Mouse (Mus musculus) fat pad, adult 2 months (tissue): Measurements from ENCODE around the gene Wdr31.

Source experiments
- DNase-seq: peaks from one replicate; pipeline ENCODE4 v3.0.0-alpha.2; 2011; ENCODE audit warnings: low read depth, low spot score; ENCODE audit errors: extremely low read depth

The Wdr31 gene

GRCm38 (mm10) chr4:62470598-62471051, at the start of gene Wdr31:
Gene Wdr31, minus strand, starts transcription at chr4:62470896.
- no peak for DNase-seq

GRCm38 (mm10) chr4:62519849-62520233, 49.1 kb upstream of the Wdr31 start, which contains the start of gene Alad:
Gene Alad, minus strand, starts transcription at chr4:62519918.
- no peak for DNase-seq

- DNase-seq: no peak
These were observed 48.6 kb upstream of the Wdr31 start for GRCm38 (mm10) chr4:62519122-62519848.

GRCm38 (mm10) chr4:62518416-62519121, 47.9 kb upstream of the Wdr31 start:
- DNase-seq: no peak

GRCm38 (mm10) chr4:62517538-62518415, 47.1 kb upstream of the Wdr31 start:
- no peak for DNase-seq

- DNase-seq: no peak
These were observed 46.4 kb upstream of the Wdr31 start for GRCm38 (mm10) chr4:62517046-62517445.

- no peak for DNase-seq
These were observed 45.9 kb upstream of the Wdr31 start for GRCm38 (mm10) chr4:62516579-62516978.

- no peak for DNase-seq
These were observed 45.4 kb upstream of the Wdr31 start for GRCm38 (mm10) chr4:62516079-62516478.

GRCm38 (mm10) chr4:62515490-62515889, 44.8 kb upstream of the Wdr31 start:
- DNase-seq: no peak

GRCm38 (mm10) chr4:62514995-62515394, 44.3 kb upstream of the Wdr31 start:
- DNase-seq: no peak

- no peak for DNase-seq
These were observed 43.4 kb upstream of the Wdr31 start for GRCm38 (mm10) chr4:62513998-62514506.

GRCm38 (mm10) chr4:62509946-62510345, 39.2 kb upstream of the Wdr31 start:
- no peak for DNase-seq

- DNase-seq: no peak
These were observed 38.1 kb upstream of the Wdr31 start for GRCm38 (mm10) chr4:62508839-62509238.

GRCm38 (mm10) chr4:62506798-62507197, 36.1 kb upstream of the Wdr31 start:
- DNase-seq: no peak

- DNase-seq: no peak
These were observed 35.3 kb upstream of the Wdr31 start for GRCm38 (mm10) chr4:62505991-62506390.

- DNase-seq: no peak
These were observed 32.8 kb upstream of the Wdr31 start, which contains the start of gene Hdhd3 for GRCm38 (mm10) chr4:62503374-62503970. Gene Hdhd3, minus strand, starts transcription at chr4:62503467.

GRCm38 (mm10) chr4:62502969-62503368, 32.3 kb upstream of the Wdr31 start:
- no peak for DNase-seq

- DNase-seq: no peak
These were observed 31.5 kb upstream of the Wdr31 start for GRCm38 (mm10) chr4:62501964-62502732.

- no peak for DNase-seq
These were observed 30.8 kb upstream of the Wdr31 start for GRCm38 (mm10) chr4:62501534-62501933.

GRCm38 (mm10) chr4:62500799-62501198, 30.1 kb upstream of the Wdr31 start:
- no peak for DNase-seq
